Mouse (Mus musculus): ENCODE data around the gene Gpd2.

The Gpd2 gene

GRCm38 (mm10) chr2:57237475-57237919, at the start of gene Gpd2:
Gene Gpd2, plus strand, starts transcription at chr2:57237635.
- in situ Hi-C loops (cut with MboI, MseI): loop anchor here in 1 of 2 experiments (5.0 to 25.0 kb wide), 3 partner anchors 55 to 950 kb away; partner anchors contain the start of gene Cytip

GRCm38 (mm10) chr2:57188237-57188636, 49.2 kb upstream of the Gpd2 start:
- in situ Hi-C loops (cut with MboI, MseI): no loop called here

- in situ Hi-C loops (cut with MboI, MseI): no loop called here
These were observed 46.6 kb upstream of the Gpd2 start for GRCm38 (mm10) chr2:57190884-57191283.

- in situ Hi-C loops (cut with MboI, MseI): no loop called here
These were observed 38.4 kb upstream of the Gpd2 start for GRCm38 (mm10) chr2:57199046-57199445.

GRCm38 (mm10) chr2:57208472-57209083, 28.9 kb upstream of the Gpd2 start:
- in situ Hi-C loops (cut with MboI, MseI): no loop called here

- in situ Hi-C loops (cut with MboI, MseI): no loop called here
These were observed 26.1 kb upstream of the Gpd2 start for GRCm38 (mm10) chr2:57211049-57212001.

- in situ Hi-C loops (cut with MboI, MseI): no loop called here
These were observed 24.1 kb upstream of the Gpd2 start for GRCm38 (mm10) chr2:57213364-57213763.

- in situ Hi-C loops (cut with MboI, MseI): no loop called here
These were observed 14.0 kb upstream of the Gpd2 start for GRCm38 (mm10) chr2:57223288-57224026.

- in situ Hi-C loops (cut with MboI, MseI): loop anchor here (5.0 to 25.0 kb wide), 2 partner anchors 43 to 962 kb away; partner anchors contain the start of gene Cytip (in 1 of the 2)
These were observed 12.2 kb upstream of the Gpd2 start for GRCm38 (mm10) chr2:57225236-57225635.

GRCm38 (mm10) chr2:57227425-57227824, 10.0 kb upstream of the Gpd2 start:
- in situ Hi-C loops (cut with MboI, MseI): loop anchor here (5.0 to 25.0 kb wide), 2 partner anchors 45 to 960 kb away; partner anchors contain the start of gene Cytip (in 1 of the 2)

- in situ Hi-C loops (cut with MboI, MseI): loop anchor here (5.0 to 25.0 kb wide), 3 partner anchors 47 to 958 kb away; partner anchors contain the start of genes Cytip (in 1 of the 2) and Nr4a2 (in 1 of the 2)
These were observed 7.7 kb upstream of the Gpd2 start for GRCm38 (mm10) chr2:57229647-57230240.

- in situ Hi-C loops (cut with MboI, MseI): loop anchor here (5.0 to 25.0 kb wide), 2 partner anchors 109 to 956 kb away; partner anchors contain the start of genes Cytip (in 1 of the 2) and Nr4a2 (in 1 of the 2)
These were observed 6.0 kb upstream of the Gpd2 start for GRCm38 (mm10) chr2:57231432-57231831.

- in situ Hi-C loops (cut with MboI, MseI): loop anchor here (5.0 to 25.0 kb wide), 2 partner anchors 110 to 955 kb away; partner anchors contain the start of genes Cytip (in 1 of the 2) and Nr4a2 (in 1 of the 2)
These were observed 5.1 kb upstream of the Gpd2 start for GRCm38 (mm10) chr2:57232328-57232727.

- in situ Hi-C loops (cut with MboI, MseI): loop anchor here in 1 of 2 experiments (5.0 to 25.0 kb wide), 3 partner anchors 54 to 951 kb away; partner anchors contain the start of gene Cytip
These were observed 1.2 kb upstream of the Gpd2 start for GRCm38 (mm10) chr2:57236246-57236645.

GRCm38 (mm10) chr2:57237026-57237425, 409 bp upstream of the Gpd2 start:
- in situ Hi-C loops (cut with MboI, MseI): loop anchor here in 1 of 2 experiments (5.0 to 25.0 kb wide), 3 partner anchors 55 to 950 kb away; partner anchors contain the start of gene Cytip

GRCm38 (mm10) chr2:57237920-57238613, 632 bp downstream of the Gpd2 start:
- in situ Hi-C loops (cut with MboI, MseI): loop anchor here in 1 of 2 experiments (5.0 to 25.0 kb wide), 3 partner anchors 56 to 949 kb away; partner anchors contain the start of gene Cytip

- in situ Hi-C loops (cut with MboI, MseI): loop anchor here in 1 of 2 experiments (5.0 to 25.0 kb wide), 3 partner anchors 56 to 949 kb away; partner anchors contain the start of gene Cytip
These were observed 1.3 kb downstream of the Gpd2 start for GRCm38 (mm10) chr2:57238614-57239165.

GRCm38 (mm10) chr2:57239356-57239755, 1.9 kb downstream of the Gpd2 start:
- in situ Hi-C loops (cut with MboI, MseI): loop anchor here in 1 of 2 experiments (5.0 to 25.0 kb wide), 3 partner anchors 57 to 948 kb away; partner anchors contain the start of gene Cytip

- in situ Hi-C loops (cut with MboI, MseI): loop anchor here in 1 of 2 experiments (25.0 kb wide), 1 partner anchor 943 kb away; the partner anchor contains the start of gene Cytip
These were observed 6.6 kb downstream of the Gpd2 start for GRCm38 (mm10) chr2:57243987-57244386.

Data from T-helper 17 cell (primary cell).